Mouse (Mus musculus): ENCODE data around the gene Gng8. TPM values are rescaled to one million over a fixed set of nuclear protein-coding genes. Genes with fewer than 3 reads are reported as not detected.

The Gng8 gene
- total RNA-seq, 2 experiments from 2014 or later, result not detected

DNA sequence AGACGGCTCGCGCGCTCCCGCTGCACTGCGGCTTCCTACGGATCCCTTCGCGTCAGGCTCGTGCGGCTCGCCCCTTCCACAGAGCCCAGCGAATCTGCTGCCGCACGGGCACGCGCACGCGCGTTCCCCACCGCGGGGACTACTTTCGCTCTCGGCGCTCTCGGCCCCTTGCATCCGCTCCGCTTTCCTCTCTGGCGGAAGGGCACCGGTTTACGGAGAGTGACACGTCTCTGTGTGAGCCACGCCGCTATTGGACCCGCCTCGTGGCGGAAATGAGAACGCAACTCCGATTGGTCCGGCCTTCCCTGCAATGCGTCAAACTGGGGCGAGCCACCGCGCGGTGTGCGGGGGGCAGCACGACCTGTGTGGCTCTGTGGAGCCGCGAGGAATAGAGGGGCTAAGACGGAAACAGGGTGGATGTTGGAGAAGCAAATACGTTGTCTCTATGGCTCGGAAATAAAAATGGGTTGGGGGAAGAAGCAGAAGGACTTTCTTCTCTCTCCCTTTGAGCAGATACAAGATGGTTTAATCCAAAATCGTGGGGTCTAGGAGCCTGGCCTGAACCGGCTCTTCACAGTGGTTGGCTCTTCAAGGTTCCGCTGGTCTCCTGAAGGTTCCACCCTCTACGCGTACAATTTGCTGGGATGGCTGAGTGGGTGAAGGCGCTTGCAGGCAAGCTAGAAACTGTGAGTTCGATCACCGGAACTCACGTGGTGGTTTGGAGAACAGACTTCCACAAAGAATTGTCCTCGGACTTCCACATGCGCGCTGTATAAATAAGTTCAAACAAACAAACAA lies 32.6 kb downstream of the Gng8 start, which contains the start of gene Calm3:
Gene Calm3, minus strand, starts transcription at position 78 of the 798 bp plus-strand sequence.
- DNase-seq, result peak; percentile 100

- DNase-seq, result no peak
These were observed 36.8 kb downstream of the Gng8 start for GRCm38 (mm10) chr7:16928341-16928740.

DNA sequence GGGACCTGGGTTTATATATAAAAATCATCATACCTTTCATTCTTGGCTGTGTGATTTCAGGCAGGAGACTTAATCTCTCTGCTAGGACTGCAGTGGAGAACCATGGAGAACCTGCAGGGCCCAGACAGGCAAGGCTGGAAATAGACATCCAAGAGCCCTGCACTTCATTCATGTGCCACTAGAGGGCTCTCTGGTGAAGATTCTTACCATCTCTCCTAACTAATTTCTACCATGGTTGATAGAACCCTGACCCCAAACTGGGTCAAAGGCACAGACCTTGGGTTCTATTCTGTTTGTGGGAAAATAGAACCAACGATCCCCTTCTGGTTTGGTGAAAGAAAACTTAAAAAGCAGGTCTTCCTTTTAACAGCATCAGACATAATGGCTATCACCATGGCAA lies 39.3 kb downstream of the Gng8 start:
- no peak for DNase-seq

- DNase-seq, result peak; percentile 53
These were observed 40.5 kb downstream of the Gng8 start for GRCm38 (mm10) chr7:16931968-16932627.

- no peak for DNase-seq
These were observed 41.4 kb downstream of the Gng8 start for GRCm38 (mm10) chr7:16932704-16933577.

DNA sequence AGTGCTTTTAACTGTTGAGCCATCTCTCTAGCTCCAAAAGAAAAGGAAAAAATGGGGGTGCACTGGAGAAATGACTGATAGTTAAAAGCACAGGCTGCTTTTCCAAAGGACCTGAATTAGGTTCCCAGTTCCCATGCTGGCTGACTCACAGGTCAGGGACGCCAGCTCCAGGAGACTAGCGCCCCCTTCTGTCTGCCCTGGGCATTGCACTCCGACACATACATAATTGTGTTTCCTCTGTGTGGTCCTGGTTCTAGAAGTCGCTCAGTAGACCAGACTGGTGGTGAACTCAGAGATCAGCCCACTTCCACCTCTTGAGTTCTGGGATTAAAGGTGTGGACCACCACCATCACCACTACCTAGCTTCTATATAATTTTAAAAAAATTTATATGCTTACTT lies 45.7 kb downstream of the Gng8 start:
- no peak for DNase-seq

GRCm38 (mm10) chr7:16938117-16938791 lies 46.7 kb downstream of the Gng8 start:
- DNase-seq, result no peak

- no peak for DNase-seq
These were observed 48.7 kb downstream of the Gng8 start for GRCm38 (mm10) chr7:16940292-16940691.

GRCm38 (mm10) chr7:16942861-16943260 lies 51.3 kb downstream of the Gng8 start:
- DNase-seq, result no peak

GRCm38 (mm10) chr7:16944061-16944807 lies 52.6 kb downstream of the Gng8 start, which contains the start of gene Pnmal2:
Pnmal2 (plus strand) TSS chr7:16944682.
- DNase-seq, result peak; percentile 82

DNA sequence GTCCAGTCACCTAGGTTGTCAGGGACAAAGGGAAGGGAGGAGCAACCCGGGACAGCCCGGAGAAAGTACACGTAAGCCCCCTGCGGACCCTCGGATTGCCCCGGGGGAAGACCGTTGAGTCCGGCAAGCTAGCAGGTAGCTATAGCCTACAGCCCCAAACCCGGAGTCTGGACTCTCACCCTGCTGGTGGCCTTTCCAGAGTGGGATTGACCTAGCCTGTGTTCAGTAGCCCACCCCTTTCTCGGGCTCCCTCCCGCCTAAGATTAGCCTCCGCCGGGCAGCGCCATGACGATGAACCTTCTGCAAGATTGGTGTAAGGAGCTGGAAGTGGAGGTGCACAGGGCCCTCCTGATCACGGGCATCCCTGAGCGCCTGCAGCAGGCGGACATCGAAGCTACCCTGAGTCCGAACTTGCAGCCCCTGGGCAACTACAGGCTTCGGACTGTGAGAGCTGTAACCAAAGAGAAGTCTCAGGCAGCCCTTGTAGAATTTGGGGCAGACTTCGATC lies 53.3 kb downstream of the Gng8 start:
- DNase-seq, result no peak

Other genes with a start within 250 kb of the Gng8 start
- not detected for gene Ceacam15, start 216.1 kb upstream of the Gng8 start, total RNA-seq (2021)
- not detected for gene Ceacam9, start 169.9 kb upstream of the Gng8 start, total RNA-seq (2021)
- gene Ap2s1, start 153.4 kb upstream of the Gng8 start, total RNA-seq (2021), result 10 to 100 TPM; 52.5 to 56.7 TPM
- gene Slc1a5, start 110.4 kb upstream of the Gng8 start, total RNA-seq (2021), result 10 to 100 TPM; 14.2 to 47.4 TPM
- gene Strn4, start 75.9 kb upstream of the Gng8 start, total RNA-seq (2021), result 10 to 100 TPM; 13.2 to 22.4 TPM
- gene Fkrp, start 75.1 kb upstream of the Gng8 start, total RNA-seq (2021), result 10 to 100 TPM; 35.7 to 42.3 TPM
- 1 to 10 TPM; 5.0 to 5.3 TPM for gene Prkd2, start 48.9 kb upstream of the Gng8 start, total RNA-seq (2021)
- gene Dact3, start 16.5 kb upstream of the Gng8 start, total RNA-seq (2021), result 1 to 10 TPM; 1.9 to 2.3 TPM
- 1 to 10 TPM in 1 of 2 experiments, under 1 TPM in 1; 0.97 to 1.3 TPM for gene Ptgir, start 14.7 kb downstream of the Gng8 start, total RNA-seq (2021)
- gene Calm3, start 32.3 kb downstream of the Gng8 start, total RNA-seq (2021), result 100 to 1,000 TPM; 257 to 291 TPM
- gene Pnmal2, start 52.9 kb downstream of the Gng8 start, total RNA-seq (2021), result 1 to 10 TPM; 2.3 to 3.3 TPM
- not detected for gene Pnmal1, start 67.9 kb downstream of the Gng8 start, total RNA-seq (2021)
- gene Gm42372, start 91.3 kb downstream of the Gng8 start, total RNA-seq (2021), result not detected
- 1 to 10 TPM; 1.7 to 2.6 TPM for gene Ccdc8, start 100.9 kb downstream of the Gng8 start, total RNA-seq (2021)
- 10 to 100 TPM; 59.8 to 68.1 TPM for gene Ppp5c, start 136.1 kb downstream of the Gng8 start, total RNA-seq (2021)
- 1 to 10 TPM in 1 of 2 experiments, under 1 TPM in 1; 0.97 to 1.3 TPM for gene Hif3a, start 170.6 kb downstream of the Gng8 start, total RNA-seq (2021)
- under 1 TPM; 0.08 to 0.10 TPM for gene Psg16, start 182.3 kb downstream of the Gng8 start, total RNA-seq (2021)